Mouse (Mus musculus) forebrain, embryonic 11.5 days (tissue): ENCODE results near the gene Pias4. TPM values are rescaled to one million over a fixed set of nuclear protein-coding genes. Genes with fewer than 3 reads are reported as not detected.
"Not testable (repeated sequence)": the region's sequence is repeated elsewhere in the genome, so short reads cannot be mapped to it uniquely, and the experiment has no call there.

Experiments
- ATAC-seq: fragments of 200-750 bp; cut with Nextera tagmentation; replicated peaks from 2 replicates; pipeline ENCODE4 v1.8.0; 2017; ENCODE audit warnings: moderate TSS enrichment; ENCODE audit not compliant: low FRiP score
- DNase-seq: peaks from one replicate; pipeline ENCODE4 v3.0.0-alpha.2; 2017; ENCODE audit warnings: low spot score
- H3K27ac ChIP-seq: fragments of 300-500 bp; sonication (generic); 2 replicates; pipeline ENCODE4 v1.5.1; 2014; ENCODE audit warnings: low read depth, low read length
- H3K27me3 ChIP-seq: fragments of 300-500 bp; sonication (generic); 2 replicates; pipeline ENCODE4 v1.6.1; 2014; ENCODE audit warnings: mild to moderate bottlenecking, low read length, mixed read lengths; ENCODE audit not compliant: control insufficient read depth, insufficient read depth
- H3K36me3 ChIP-seq: fragments of 300-500 bp; sonication (generic); 2 replicates; pipeline ENCODE4 v1.6.1; 2014; ENCODE audit warnings: mild to moderate bottlenecking, low read length, moderate library complexity, mixed read lengths; ENCODE audit not compliant: control insufficient read depth, insufficient read depth
- H3K4me1 ChIP-seq: fragments of 300-500 bp; sonication (generic); replicated peaks from 2 replicates; pipeline ENCODE4 v1.6.1; 2014; ENCODE audit warnings: low read length, mixed read lengths; ENCODE audit not compliant: control insufficient read depth, insufficient read depth
- H3K4me2 ChIP-seq: fragments of 300-500 bp; sonication (generic); 2 replicates; pipeline ENCODE4 v1.6.1; 2014; ENCODE audit warnings: low read depth, mild to moderate bottlenecking, low read length, moderate library complexity, mixed read lengths; ENCODE audit not compliant: severe bottlenecking
- H3K4me3 ChIP-seq: fragments of 300-500 bp; sonication (generic); 2 replicates; pipeline ENCODE4 v1.5.1; 2014; ENCODE audit warnings: low read depth, low read length
- H3K9ac ChIP-seq: fragments of 300-500 bp; sonication (generic); 2 replicates; pipeline ENCODE4 v1.6.1; 2014; ENCODE audit warnings: low read length
- H3K9me3 ChIP-seq: fragments of 300-500 bp; sonication (generic); 2 replicates; pipeline ENCODE4 v1.6.1; 2016; ENCODE audit warnings: low read length, mixed read lengths; ENCODE audit not compliant: control insufficient read depth
- WGBS: fragments of 180-500 bp; shearing (Covaris S2); extraction: QIAGEN DNeasy Blood & Tissue Kit; methylation state at CpG from one replicate; pipeline ENCODE4 v1.1.7; 2014; 5-methylcytosine and 5-hydroxymethylcytosine counted together
- polyA plus RNA-seq: library from polyadenylated mRNA; unstranded; fragments of >200 nt; fragmentation: Nextera tagmentation; extraction: Ambion mirVana; gene quantifications from 2 replicates; pipeline ENCODE4 v1.2.1, GENCODE M21; 2014

Gene Pias4
- polyA plus RNA-seq, 1 experiment from 2014 or later, result 54.0 TPM

GRCm38 (mm10) chr10:81177491-81177925 lies 9.8 kb upstream of the Pias4 start:
- peaks cover 28% of the 10 kb centered on the region for H3K4me1 ChIP-seq
- 20% methylated on average over 16 of the region's 16 CpGs for WGBS
- H3K9ac ChIP-seq, result peak overlapping the region; percentile 98
- peak overlapping the region; percentile 77 for H3K27ac ChIP-seq
- DNase-seq, result no peak
- peak overlapping the region; percentile 100 for H3K4me3 ChIP-seq
- H3K27me3 ChIP-seq, result no peaks in the 10 kb centered on the region
- ATAC-seq, result no peak
- no peaks in the 10 kb centered on the region for H3K9me3 ChIP-seq
- peak overlapping the region; percentile 99 for H3K4me2 ChIP-seq
- peaks cover 43% of the 10 kb centered on the region for H3K36me3 ChIP-seq

DNA sequence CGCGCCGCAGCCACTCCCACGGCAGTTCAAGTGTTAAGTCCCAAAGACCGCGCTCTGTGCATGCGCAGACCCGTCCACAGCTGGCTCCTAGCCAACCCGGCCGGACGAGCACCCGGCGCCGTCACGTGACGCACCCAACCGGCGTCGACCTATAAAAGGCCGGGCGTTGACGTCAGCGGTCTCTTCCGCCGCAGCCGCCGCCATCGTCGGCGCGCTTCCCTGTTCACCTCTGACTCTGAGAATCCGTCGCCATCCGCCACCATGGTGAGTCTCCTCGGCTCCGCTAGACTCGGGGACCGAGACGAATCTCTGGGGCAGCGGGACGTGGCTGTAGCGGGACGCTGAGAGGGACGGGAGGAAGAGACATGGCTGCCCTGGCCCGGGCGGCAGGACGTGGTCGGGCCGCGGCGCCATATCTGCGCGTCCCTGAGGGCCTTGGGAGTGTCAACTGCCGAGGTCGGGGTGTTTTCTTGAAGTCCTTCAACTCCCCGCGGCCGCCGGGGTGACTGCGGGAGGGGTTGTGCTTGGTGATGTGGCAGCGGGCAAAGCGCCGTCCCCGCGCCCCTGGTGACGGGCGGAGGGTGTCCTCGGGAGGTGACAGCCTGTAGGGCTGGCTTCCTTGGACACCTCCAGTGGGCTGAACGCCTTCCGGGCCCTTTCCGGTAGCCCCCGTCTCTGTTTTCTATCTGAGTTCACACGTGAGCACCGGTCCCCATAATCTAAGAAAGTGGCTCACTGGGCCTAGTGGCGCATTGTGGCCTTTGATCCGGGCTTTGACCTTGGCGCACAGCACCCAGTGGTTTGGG lies 8.9 kb upstream of the Pias4 start, which contains the start of gene Eef2:
Gene Eef2 (plus strand): TSS at position 166 of the 806 bp plus-strand sequence.
- Histone ChIP-seq H3K4me3 (peak within 1 kb of the TSS; percentile 100), H3K27me3 (no peaks in the 10 kb centered on the region), H3K36me3 (peaks cover 39% of the 10 kb centered on the region), H3K9me3 (no peaks in the 10 kb centered on the region), H3K4me2 (peak within 1 kb of the TSS; percentile 99), H3K9ac (peak within 1 kb of the TSS; percentile 98), H3K27ac (peak within 1 kb of the TSS; percentile 88), H3K4me1 (peaks cover 25% of the 10 kb centered on the region)
- peak; percentile 84 for ATAC-seq
- peak; percentile 100 for DNase-seq
- WGBS, result under 1% methylated on average over 77 of the region's 77 CpGs

DNA sequence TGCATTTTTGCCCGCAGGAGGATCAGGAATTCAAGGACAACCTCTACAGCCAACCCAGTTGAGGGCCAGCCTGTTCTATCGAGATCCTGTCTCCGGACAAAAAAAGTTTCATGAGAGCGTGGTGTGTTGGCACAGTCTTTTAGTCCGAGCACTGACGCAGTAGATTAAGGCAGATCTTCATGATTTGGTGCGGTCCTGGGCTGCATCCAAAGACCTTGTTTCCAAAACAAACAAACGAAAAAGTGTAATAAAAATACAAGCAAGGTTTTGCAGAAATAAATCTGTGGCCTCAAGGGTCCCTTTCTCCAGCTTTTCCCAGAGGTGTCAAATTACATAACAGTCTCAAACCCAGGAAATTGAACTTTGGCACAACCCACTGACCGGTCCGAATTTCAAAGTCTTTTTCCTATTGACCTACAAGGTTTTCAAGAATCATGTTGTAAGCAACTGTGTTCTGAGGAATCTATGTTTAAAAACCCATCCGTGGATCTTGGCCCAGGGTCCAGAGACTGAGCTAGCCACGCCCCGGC lies 8.3 kb upstream of the Pias4 start:
- Histone ChIP-seq H3K9me3 (no peaks in the 10 kb centered on the region), H3K4me2 (peak overlapping the region; percentile 99), H3K27ac (peak overlapping the region; percentile 58; the same call in 1 of the 2 replicates), H3K4me1 (peaks cover 25% of the 10 kb centered on the region), H3K27me3 (no peaks in the 10 kb centered on the region), H3K4me3 (peak overlapping the region; percentile 100), H3K9ac (no peak overlapping the region; the same call in 1 of the 2 replicates), H3K36me3 (peaks cover 32% of the 10 kb centered on the region)
- DNase-seq (no peak), ATAC-seq (peak; percentile 11; the same call in 1 of the 2 replicates)
- 10% methylated on average over 13 of the region's 13 CpGs for WGBS

- not testable (repeated sequence) for DNase-seq, ATAC-seq, H3K9me3 ChIP-seq, H3K27me3 ChIP-seq
- peak overlapping the region; percentile 88 for H3K27ac ChIP-seq
- H3K4me2 ChIP-seq, result peak overlapping the region; percentile 61; the same call in 1 of the 2 replicates
- peaks cover 25% of the 10 kb centered on the region for H3K4me1 ChIP-seq
- H3K4me3 ChIP-seq, result peak overlapping the region; percentile 30
- peaks cover 27% of the 10 kb centered on the region for H3K36me3 ChIP-seq
- H3K9ac ChIP-seq, result peak overlapping the region; percentile 68
- 11% methylated on average over 3 of the region's 4 CpGs for WGBS
These were observed 7.6 kb upstream of the Pias4 start for GRCm38 (mm10) chr10:81175345-81175701.

- H3K9ac ChIP-seq, result peak overlapping the region; percentile 68
- H3K4me3 ChIP-seq, result peak overlapping the region; percentile 30
- DNase-seq (peak; percentile 96), ATAC-seq (peak; percentile 65)
- 2% methylated on average over 29 of the region's 29 CpGs for WGBS
- H3K27me3 ChIP-seq, result no peaks in the 10 kb centered on the region
- peaks cover 22% of the 10 kb centered on the region for H3K36me3 ChIP-seq
- H3K27ac ChIP-seq, result peak overlapping the region; percentile 88
- H3K4me1 ChIP-seq, result peaks cover 25% of the 10 kb centered on the region
- H3K9me3 ChIP-seq, result no peaks in the 10 kb centered on the region
- peak overlapping the region; percentile 61 for H3K4me2 ChIP-seq
These were observed 7.1 kb upstream of the Pias4 start for GRCm38 (mm10) chr10:81174617-81175344.

- 4% methylated on average over 21 of the region's 21 CpGs for WGBS
- Histone ChIP-seq H3K36me3 (peaks cover 5% of the 10 kb centered on the region), H3K4me1 (peaks cover 23% of the 10 kb centered on the region), H3K27me3 (no peaks in the 10 kb centered on the region), H3K4me2 (peak overlapping the region; percentile 0; the same call in 1 of the 2 replicates), H3K27ac (peak overlapping the region; percentile 80), H3K9ac (peak overlapping the region; percentile 4; the same call in 1 of the 2 replicates), H3K4me3 (no peak overlapping the region; the same call in 1 of the 2 replicates), H3K9me3 (no peaks in the 10 kb centered on the region)
- DNase-seq (peak; percentile 90), ATAC-seq (peak; percentile 23)
These were observed 5.4 kb upstream of the Pias4 start for GRCm38 (mm10) chr10:81173132-81173531.

- 49% methylated on average over 9 of the region's 14 CpGs for WGBS
- ATAC-seq, result not testable (repeated sequence)
These were observed 1.7 kb upstream of the Pias4 start for GRCm38 (mm10) chr10:81169411-81169900.

More at GRCm38 (mm10) chr10:81169411-81169900, 1.7 kb upstream of the Pias4 start:
- not testable (repeated sequence) for H3K27me3 ChIP-seq, DNase-seq, H3K4me3 ChIP-seq, H3K9ac ChIP-seq, H3K9me3 ChIP-seq, H3K36me3 ChIP-seq, H3K27ac ChIP-seq, H3K4me2 ChIP-seq
- H3K4me1 ChIP-seq, result peaks cover 12% of the 10 kb centered on the region
